Mouse (Mus musculus) intestine, embryonic 15.5 days (tissue): ENCODE results near the gene Apopt1. TPM values are rescaled to one million over a fixed set of nuclear protein-coding genes. Genes with fewer than 3 reads are reported as not detected.

Experiments
- ATAC-seq: fragments of 200-750 bp; cut with Nextera tagmentation; 2 replicates; pipeline ENCODE4 v1.8.0; 2017; ENCODE audit warnings: moderate TSS enrichment, moderate library complexity
- H3K27ac ChIP-seq: fragments of 300-500 bp; sonication (generic); 2 replicates; pipeline ENCODE4 v1.5.1; 2015; ENCODE audit warnings: mild to moderate bottlenecking, inconsistent platforms
- H3K27me3 ChIP-seq: fragments of 300-500 bp; sonication (generic); replicated peaks from 2 replicates; pipeline ENCODE4 v1.6.1; 2015; ENCODE audit warnings: inconsistent platforms
- H3K36me3 ChIP-seq: fragments of 300-500 bp; sonication (generic); 2 replicates; pipeline ENCODE4 v1.6.1; 2015; ENCODE audit warnings: inconsistent platforms
- H3K4me1 ChIP-seq: fragments of 300-500 bp; sonication (generic); replicated peaks from 2 replicates; pipeline ENCODE4 v1.6.1; 2015; ENCODE audit warnings: inconsistent platforms
- H3K4me2 ChIP-seq: fragments of 300-500 bp; sonication (generic); replicated peaks from 2 replicates; pipeline ENCODE4 v1.6.1; 2015; ENCODE audit warnings: mild to moderate bottlenecking, inconsistent platforms
- H3K4me3 ChIP-seq: fragments of 300-500 bp; sonication (generic); replicated peaks from 2 replicates; pipeline ENCODE4 v1.5.1; 2015; ENCODE audit warnings: inconsistent platforms
- H3K9ac ChIP-seq: fragments of 300-500 bp; sonication (generic); 2 replicates; pipeline ENCODE4 v1.6.1; 2015; ENCODE audit warnings: inconsistent platforms
- H3K9me3 ChIP-seq: fragments of 300-500 bp; sonication (generic); 2 replicates; pipeline ENCODE4 v1.6.1; 2016; ENCODE audit warnings: inconsistent platforms
- WGBS: fragments of 180-500 bp; shearing (Covaris S2); methylation state at CpG from one replicate; pipeline ENCODE4 v1.1.7; 2015; 5-methylcytosine and 5-hydroxymethylcytosine counted together
- polyA plus RNA-seq: library from polyadenylated mRNA; unstranded; fragments of >200 nt; fragmentation: Nextera tagmentation; extraction: Ambion mirVana; gene quantifications from 2 replicates; pipeline ENCODE4 v1.2.1, GENCODE M21; 2015

Apopt1 gene
- polyA plus RNA-seq, 1 experiment from 2014 or later: 51.8 TPM

DNA sequence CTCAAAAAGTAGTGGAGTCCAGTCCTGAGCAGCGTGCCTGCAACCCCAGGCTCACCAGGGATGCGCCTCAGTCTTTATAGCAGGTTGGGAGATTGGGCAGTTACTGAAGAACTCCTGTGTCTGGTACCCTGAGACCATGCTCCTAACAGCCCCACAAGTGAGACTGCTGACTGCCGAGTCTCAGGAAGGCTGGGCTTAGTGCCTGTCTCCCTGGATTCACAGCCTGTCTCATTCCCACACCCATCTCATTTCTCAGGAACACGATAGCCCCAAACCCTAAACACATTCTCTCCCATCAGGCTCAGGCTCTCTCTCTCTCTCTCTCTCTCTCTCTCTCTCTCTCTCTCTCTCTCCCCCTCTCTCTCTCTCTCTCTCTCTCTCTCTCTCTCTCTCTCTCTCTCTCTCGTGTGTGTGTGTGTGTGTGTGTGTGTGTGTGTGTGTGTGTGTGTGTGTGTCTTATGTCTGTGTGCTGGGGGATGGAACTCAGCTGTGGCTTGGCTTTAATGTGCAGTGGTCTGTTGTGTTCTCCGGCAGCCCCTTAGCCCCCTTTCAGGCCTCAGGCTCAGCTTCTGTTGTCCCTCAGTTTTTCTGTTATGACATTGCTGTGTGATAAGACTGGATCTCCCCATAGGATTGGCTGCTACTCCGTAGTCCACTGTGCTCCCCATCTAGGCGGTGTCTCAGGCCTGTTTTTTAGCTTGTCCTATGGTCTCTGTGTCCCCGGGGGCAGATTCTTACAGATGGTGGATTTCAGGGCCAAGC lies 56.9 kb downstream of the Apopt1 start:
- H3K4me1 ChIP-seq: peaks cover 20% of the 10 kb centered on the region
- no peak overlapping the region for H3K9ac ChIP-seq
- WGBS: 42% methylated on average over 9 of the region's 9 CpGs
- H3K4me3 ChIP-seq: no peak overlapping the region
- H3K36me3 ChIP-seq: peaks cover 25% of the 10 kb centered on the region; the same call in 1 of the 2 replicates
- H3K9me3 ChIP-seq: no peaks in the 10 kb centered on the region
- H3K4me2 ChIP-seq: no peak overlapping the region; the same call in 1 of the 2 replicates
- ATAC-seq: 0 out of 2 replicates have a peak, but pooled peaks have one; percentile 20
- H3K27ac ChIP-seq: peak overlapping the region; percentile 61
- H3K27me3 ChIP-seq: no peaks in the 10 kb centered on the region

DNA sequence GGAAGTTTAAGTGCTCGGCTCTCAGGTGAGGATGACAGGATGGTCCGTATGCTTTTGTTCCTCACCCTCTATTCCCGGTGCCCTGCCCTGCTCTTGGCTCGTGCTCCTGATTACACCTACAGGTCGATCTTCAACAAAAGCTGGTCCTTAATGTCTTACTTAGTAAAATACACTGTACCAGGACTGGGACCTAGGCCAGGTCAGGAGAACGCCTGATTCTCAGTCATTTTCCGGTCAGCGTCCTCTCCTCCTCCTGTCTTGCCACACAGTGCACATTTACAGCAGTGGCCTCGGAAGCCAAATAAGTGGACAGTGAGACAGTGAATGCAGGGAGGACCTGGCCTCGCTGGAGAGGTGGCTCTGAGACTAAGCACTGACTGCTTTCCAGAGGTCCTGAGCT lies 57.6 kb downstream of the Apopt1 start:
- Histone ChIP-seq H3K4me3 (no peak overlapping the region), H3K4me1 (peaks cover 19% of the 10 kb centered on the region), H3K27me3 (no peaks in the 10 kb centered on the region), H3K9ac (no peak overlapping the region), H3K36me3 (peaks cover 27% of the 10 kb centered on the region; the same call in 1 of the 2 replicates), H3K27ac (0 out of 2 replicates have a peak overlapping the region, but pooled peaks have one; percentile 1), H3K9me3 (no peaks in the 10 kb centered on the region), H3K4me2 (no peak overlapping the region)
- 81% methylated on average over 10 of the region's 10 CpGs for WGBS
- ATAC-seq: no peak

DNA sequence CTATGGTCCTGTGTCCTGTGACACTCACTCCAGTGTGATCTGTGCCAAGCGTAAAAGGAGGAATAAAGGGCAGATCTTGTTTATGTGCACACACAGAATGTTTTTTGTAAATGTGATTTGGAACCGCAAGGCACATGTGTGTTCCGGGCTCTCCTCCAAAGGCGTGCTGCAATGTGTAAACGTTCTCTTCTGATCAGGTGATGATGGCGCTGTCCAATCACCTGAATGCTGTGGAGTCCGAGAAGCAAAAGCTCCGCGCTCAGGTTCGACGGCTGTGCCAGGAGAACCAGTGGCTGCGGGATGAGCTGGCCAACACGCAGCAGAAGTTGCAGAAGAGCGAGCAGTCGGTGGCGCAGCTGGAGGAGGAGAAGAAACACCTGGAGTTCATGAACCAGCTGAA lies 61.1 kb downstream of the Apopt1 start:
- no peaks in the 10 kb centered on the region for H3K9me3 ChIP-seq
- no peak overlapping the region for H3K27ac ChIP-seq
- no peak overlapping the region for H3K4me3 ChIP-seq
- H3K4me2 ChIP-seq: no peak overlapping the region
- 83% methylated on average over 16 of the region's 16 CpGs for WGBS
- peaks cover 10% of the 10 kb centered on the region for H3K4me1 ChIP-seq
- no peaks in the 10 kb centered on the region for H3K27me3 ChIP-seq
- no peak overlapping the region for H3K9ac ChIP-seq
- H3K36me3 ChIP-seq: peaks cover 57% of the 10 kb centered on the region
- ATAC-seq: no peak

DNA sequence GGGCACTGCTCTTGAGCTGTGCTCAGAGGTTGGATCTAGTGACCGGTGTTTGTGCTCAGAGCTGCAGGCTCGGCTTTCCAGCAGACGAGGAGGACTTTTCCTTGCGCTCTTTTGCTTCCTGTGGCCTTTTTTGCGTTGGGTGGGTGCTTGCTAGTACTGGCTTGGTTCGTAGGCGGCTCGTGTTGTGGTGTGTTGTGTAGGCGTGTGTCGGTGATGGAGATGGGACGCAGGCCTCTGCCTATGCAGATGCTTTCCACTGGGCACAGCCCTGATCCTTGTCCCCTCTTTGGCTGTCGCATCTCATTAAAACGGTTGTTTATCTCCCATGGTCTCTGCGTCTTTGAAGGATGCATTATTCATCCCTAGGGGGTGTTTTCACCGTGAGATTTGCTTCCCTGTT lies 61.8 kb downstream of the Apopt1 start:
- no peak overlapping the region for H3K9ac ChIP-seq
- ATAC-seq: no peak
- H3K27ac ChIP-seq: no peak overlapping the region
- WGBS: 82% methylated on average over 15 of the region's 15 CpGs
- H3K9me3 ChIP-seq: no peaks in the 10 kb centered on the region
- H3K4me2 ChIP-seq: no peak overlapping the region
- H3K27me3 ChIP-seq: no peaks in the 10 kb centered on the region
- H3K4me1 ChIP-seq: 0 out of 2 replicates have a peak, but pooled peaks cover 3% of the 10 kb centered on the region
- H3K4me3 ChIP-seq: no peak overlapping the region
- peaks cover 63% of the 10 kb centered on the region for H3K36me3 ChIP-seq

DNA sequence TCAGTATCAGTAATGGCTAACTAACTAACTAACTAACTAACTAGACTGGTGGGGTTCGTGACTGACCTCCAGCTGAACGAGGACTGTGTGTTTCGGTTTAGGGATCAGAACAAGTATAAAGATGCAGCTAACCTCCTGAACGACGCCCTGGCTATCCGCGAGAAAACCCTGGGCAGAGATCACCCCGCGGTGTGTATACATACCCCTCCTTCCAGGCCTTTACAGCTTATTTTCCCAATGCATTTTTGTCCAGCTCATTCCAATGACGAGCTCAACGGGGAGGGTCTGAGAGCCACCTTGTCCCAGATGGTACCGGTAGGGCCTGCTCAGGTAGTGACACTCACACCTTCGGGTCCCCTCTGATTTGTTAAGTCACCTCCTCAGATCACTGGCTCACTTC lies 64.9 kb downstream of the Apopt1 start:
- Histone ChIP-seq H3K4me3 (no peak overlapping the region), H3K4me1 (0 out of 2 replicates have a peak, but pooled peaks cover 3% of the 10 kb centered on the region), H3K9ac (no peak overlapping the region), H3K9me3 (no peaks in the 10 kb centered on the region), H3K27ac (no peak overlapping the region), H3K4me2 (no peak overlapping the region), H3K27me3 (no peaks in the 10 kb centered on the region), H3K36me3 (peaks cover 77% of the 10 kb centered on the region)
- 82% methylated on average over 13 of the region's 13 CpGs for WGBS
- no peak for ATAC-seq

DNA sequence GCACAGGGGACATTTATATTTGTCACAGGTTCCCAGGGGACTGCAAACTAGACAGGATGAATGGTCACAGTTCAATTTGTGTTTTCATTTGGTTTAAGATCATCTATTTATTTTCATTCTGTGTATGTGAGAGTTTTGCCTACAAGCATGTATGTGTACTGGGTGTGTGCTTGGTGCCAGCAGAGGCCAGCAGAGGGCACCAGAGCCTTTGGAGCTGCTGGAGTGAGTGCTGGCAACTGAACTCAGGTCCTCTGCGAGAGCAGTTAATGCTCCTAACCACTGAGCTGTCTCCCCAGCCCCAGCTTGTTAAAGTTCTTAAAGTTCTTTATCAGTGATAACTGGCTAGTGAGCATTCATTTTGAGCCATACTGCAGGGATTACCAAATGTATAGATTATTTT lies 66.5 kb downstream of the Apopt1 start:
- H3K4me3 ChIP-seq: no peak overlapping the region
- H3K9ac ChIP-seq: no peak overlapping the region
- WGBS: 95% methylated on average over 1 of the region's 1 CpGs
- 0 out of 2 replicates have a peak, but pooled peaks cover 3% of the 10 kb centered on the region for H3K4me1 ChIP-seq
- H3K27me3 ChIP-seq: no peaks in the 10 kb centered on the region
- no peak overlapping the region for H3K4me2 ChIP-seq
- no peak for ATAC-seq
- no peak overlapping the region for H3K27ac ChIP-seq
- H3K36me3 ChIP-seq: peaks cover 76% of the 10 kb centered on the region
- H3K9me3 ChIP-seq: no peaks in the 10 kb centered on the region

DNA sequence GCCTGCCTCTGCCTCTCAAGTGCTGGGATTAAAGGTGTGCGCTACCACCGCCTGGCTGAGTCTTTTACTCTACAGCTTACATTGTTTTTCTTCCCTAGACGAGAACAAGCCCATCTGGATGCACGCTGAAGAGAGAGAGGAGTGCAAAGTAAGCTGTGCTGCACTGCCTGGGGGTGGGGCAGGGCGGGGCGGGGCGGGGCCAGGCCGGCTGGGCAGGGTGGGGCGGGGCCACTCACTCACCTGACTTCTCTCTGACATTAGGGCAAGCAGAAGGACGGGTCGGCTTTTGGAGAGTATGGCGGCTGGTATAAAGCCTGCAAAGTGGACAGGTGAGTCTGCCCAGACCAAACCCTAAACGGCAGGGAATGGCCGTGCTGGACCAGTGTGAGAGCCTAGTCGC lies 72.1 kb downstream of the Apopt1 start:
- H3K36me3 ChIP-seq: peaks cover 60% of the 10 kb centered on the region
- no peaks in the 10 kb centered on the region for H3K27me3 ChIP-seq
- no peaks in the 10 kb centered on the region for H3K9me3 ChIP-seq
- ATAC-seq: peak; percentile 73
- no peaks in the 10 kb centered on the region for H3K4me1 ChIP-seq
- no peak overlapping the region for H3K9ac ChIP-seq
- no peak overlapping the region for H3K27ac ChIP-seq
- H3K4me2 ChIP-seq: no peak overlapping the region
- H3K4me3 ChIP-seq: no peak overlapping the region
- WGBS: 54% methylated on average over 15 of the region's 15 CpGs

DNA sequence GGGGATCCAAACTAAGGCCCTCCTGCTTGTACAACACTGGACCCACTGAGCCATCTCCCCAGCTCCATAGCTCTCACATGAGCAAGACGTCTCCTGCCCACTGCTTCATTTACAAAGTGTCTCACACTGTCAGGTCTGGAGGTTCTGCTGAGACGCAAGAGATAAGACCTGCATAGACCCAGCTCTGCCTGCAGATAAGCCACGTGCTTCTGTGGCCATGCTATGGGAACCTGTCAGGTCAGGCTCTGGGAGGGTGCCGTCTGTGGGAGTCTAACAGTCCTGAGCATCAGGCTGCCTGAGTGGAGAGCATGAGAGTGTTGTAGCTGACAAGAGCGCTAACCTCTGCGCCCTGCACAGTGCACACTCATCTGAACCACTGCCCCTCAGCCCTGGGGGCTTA lies 74.0 kb downstream of the Apopt1 start:
- no peak for ATAC-seq
- Histone ChIP-seq H3K4me2 (no peak overlapping the region), H3K27ac (no peak overlapping the region), H3K4me3 (no peak overlapping the region), H3K27me3 (no peaks in the 10 kb centered on the region), H3K9me3 (no peaks in the 10 kb centered on the region), H3K9ac (no peak overlapping the region), H3K4me1 (no peaks in the 10 kb centered on the region; the same call in 1 of the 2 replicates), H3K36me3 (peaks cover 56% of the 10 kb centered on the region)
- 86% methylated on average over 6 of the region's 6 CpGs for WGBS

DNA sequence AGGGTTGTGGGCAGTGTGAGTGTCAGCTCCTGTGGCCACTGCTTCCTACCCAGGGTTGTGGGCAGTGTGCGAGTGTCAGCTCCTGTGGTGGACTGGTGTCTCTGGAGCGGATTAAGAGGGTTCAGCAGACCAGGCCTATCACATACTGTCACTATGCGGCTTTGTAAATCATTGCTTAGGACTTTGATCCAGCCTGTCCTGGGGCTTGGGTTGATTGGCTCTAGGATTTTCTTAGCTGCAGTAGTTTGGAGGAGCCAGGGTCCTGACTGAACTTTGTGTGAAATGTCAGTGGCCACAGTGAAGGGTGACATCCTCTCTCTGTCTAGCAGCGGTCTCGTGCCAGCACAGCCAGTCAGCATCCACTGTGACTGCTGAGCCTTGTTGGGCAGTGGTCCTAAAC lies 77.0 kb downstream of the Apopt1 start:
- Histone ChIP-seq H3K4me1 (no peaks in the 10 kb centered on the region; the same call in 1 of the 2 replicates), H3K4me3 (no peak overlapping the region), H3K36me3 (peaks cover 44% of the 10 kb centered on the region), H3K4me2 (no peak overlapping the region), H3K27ac (peak overlapping the region; percentile 62), H3K9me3 (no peaks in the 10 kb centered on the region), H3K9ac (no peak overlapping the region), H3K27me3 (no peaks in the 10 kb centered on the region)
- WGBS: 65% methylated on average over 5 of the region's 5 CpGs
- ATAC-seq: peak; percentile 71

DNA sequence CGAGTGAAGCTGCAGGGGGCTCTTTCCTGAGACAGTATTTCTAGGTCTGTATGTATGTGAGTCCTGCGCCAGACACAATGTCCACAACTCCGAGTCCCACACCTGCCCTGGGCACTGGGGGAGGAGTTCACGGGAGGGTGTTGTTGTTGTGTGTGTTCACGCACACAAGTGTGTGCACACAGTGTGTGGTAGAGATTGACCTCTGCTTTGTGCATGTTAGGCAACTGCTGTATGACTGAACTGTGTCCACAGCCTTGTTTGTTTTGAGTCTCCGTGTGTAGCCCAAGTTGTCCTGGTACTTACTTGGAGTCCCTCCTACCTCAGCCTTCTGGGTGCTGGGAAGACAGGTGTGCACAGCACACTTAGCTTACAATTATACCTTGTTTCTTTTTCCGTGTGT lies 77.6 kb downstream of the Apopt1 start:
- no peak overlapping the region for H3K4me3 ChIP-seq
- no peak overlapping the region for H3K4me2 ChIP-seq
- no peaks in the 10 kb centered on the region for H3K9me3 ChIP-seq
- peaks cover 44% of the 10 kb centered on the region for H3K36me3 ChIP-seq
- ATAC-seq: no peak
- no peaks in the 10 kb centered on the region for H3K27me3 ChIP-seq
- WGBS: 82% methylated on average over 7 of the region's 7 CpGs
- no peak overlapping the region for H3K9ac ChIP-seq
- no peaks in the 10 kb centered on the region; the same call in 1 of the 2 replicates for H3K4me1 ChIP-seq
- peak overlapping the region; percentile 62 for H3K27ac ChIP-seq

DNA sequence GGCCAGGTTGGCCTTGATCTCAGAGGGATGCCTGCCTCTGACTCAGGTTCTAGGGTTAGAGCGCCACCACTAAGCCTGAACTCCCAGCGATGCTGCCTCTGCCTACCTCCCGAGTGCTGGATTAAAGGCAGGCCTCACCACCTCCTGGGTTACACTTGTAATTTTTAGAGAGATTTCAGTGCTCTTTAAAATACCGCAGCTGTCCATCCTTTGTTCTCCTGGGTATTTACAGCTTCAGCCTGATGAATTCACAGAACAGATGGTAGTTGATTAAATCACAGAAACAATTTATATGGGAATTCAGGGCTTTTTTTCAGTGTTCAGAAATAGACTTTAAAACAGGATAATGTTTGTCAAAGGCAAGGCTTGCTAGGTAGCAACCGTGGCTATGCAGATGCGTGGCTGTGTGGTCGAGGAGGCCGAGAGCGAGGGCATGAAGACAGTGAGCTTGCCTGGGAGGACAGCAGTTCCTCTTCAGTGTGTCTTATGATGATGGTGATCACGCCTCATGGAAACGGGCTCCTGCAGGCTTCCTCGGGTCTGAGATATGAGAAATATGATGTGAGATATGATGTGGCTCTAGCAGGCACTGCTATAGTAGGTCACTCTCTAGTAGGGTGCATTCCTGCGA lies 78.5 kb downstream of the Apopt1 start:
- H3K36me3 ChIP-seq: peaks cover 38% of the 10 kb centered on the region

DNA sequence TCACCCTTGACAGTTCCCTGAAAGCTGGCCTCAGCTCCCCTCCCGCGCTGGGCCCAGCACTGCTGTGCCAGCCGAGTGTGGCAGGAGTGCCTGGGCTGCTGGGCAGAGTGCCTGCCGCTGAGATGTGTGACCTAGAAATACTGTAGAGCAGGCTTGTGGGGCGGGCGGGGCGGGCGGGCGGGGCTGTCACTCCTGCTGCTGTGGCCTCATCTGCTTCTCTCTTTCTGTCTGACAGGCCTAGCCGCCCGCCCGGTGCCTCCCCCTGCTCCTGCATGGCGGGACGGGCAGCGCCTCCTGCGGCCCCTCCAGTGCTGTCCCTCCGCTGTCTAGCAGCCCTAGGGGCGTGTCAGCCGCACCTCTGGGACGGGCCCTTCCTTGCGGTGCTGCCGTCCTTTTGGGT lies 81.0 kb downstream of the Apopt1 start:
- Histone ChIP-seq H3K4me3 (no peak overlapping the region), H3K9ac (no peak overlapping the region), H3K36me3 (peaks cover 35% of the 10 kb centered on the region), H3K27ac (peak overlapping the region; percentile 61; the same call in 1 of the 2 replicates), H3K9me3 (no peaks in the 10 kb centered on the region), H3K27me3 (no peaks in the 10 kb centered on the region), H3K4me2 (0 out of 2 replicates have a peak overlapping the region, but pooled peaks have one; percentile 17), H3K4me1 (no peaks in the 10 kb centered on the region; the same call in 1 of the 2 replicates)
- peak; percentile 78 for ATAC-seq
- WGBS: 62% methylated on average over 22 of the region's 22 CpGs

More for the DNA sequence above, 78.5 kb downstream of the Apopt1 start:
- H3K27me3 ChIP-seq: no peaks in the 10 kb centered on the region
- no peak overlapping the region; the same call in 1 of the 2 replicates for H3K9ac ChIP-seq
- H3K9me3 ChIP-seq: no peaks in the 10 kb centered on the region
- no peak for ATAC-seq
- H3K4me2 ChIP-seq: no peak overlapping the region
- H3K4me3 ChIP-seq: no peak overlapping the region
- WGBS: 91% methylated on average over 13 of the region's 13 CpGs
- H3K27ac ChIP-seq: no peak overlapping the region
- H3K4me1 ChIP-seq: no peaks in the 10 kb centered on the region; the same call in 1 of the 2 replicates
